Mouse (Mus musculus): ENCODE measurements around the gene Slc25a26.

GRCm38 (mm10) chr6:94594096-94594665 is 94.0 kb downstream of the Slc25a26 start:
- TF ChIP-seq CTCF (IDR thresholded peaks at IDR 0.05) (no peak), EP300 (IDR thresholded peaks at IDR 0.05) (no peak)
